Mouse (Mus musculus) embryo, embryonic 10.5 days (tissue): ENCODE measurements around the gene Klf11.
"Not testable (repeated sequence)": the region's sequence is repeated elsewhere in the genome, so short reads cannot be mapped to it uniquely, and the experiment has no call there.

Source experiments
- DNase-seq: peaks from one replicate; pipeline ENCODE4 v3.0.0-alpha.2; 2015; ENCODE audit warnings: low spot score

Gene Klf11

GRCm38 (mm10) chr12:24651063-24651557 is at the start of gene Klf11:
Gene Klf11 (plus strand): TSS chr12:24651274.
- DNase-seq = peak; percentile 96

- DNase-seq = peak; percentile 86
Measured at GRCm38 (mm10) chr12:24603266-24603665, 47.8 kb upstream of the Klf11 start.

GRCm38 (mm10) chr12:24606166-24606565 is 44.9 kb upstream of the Klf11 start:
- no peak for DNase-seq

GRCm38 (mm10) chr12:24612591-24612990 is 38.5 kb upstream of the Klf11 start:
- no peak for DNase-seq

GRCm38 (mm10) chr12:24614452-24615075 is 36.5 kb upstream of the Klf11 start:
- no peak for DNase-seq

GRCm38 (mm10) chr12:24615140-24615539 is 35.9 kb upstream of the Klf11 start:
- no peak for DNase-seq

- DNase-seq = no peak
Measured at GRCm38 (mm10) chr12:24619436-24619835, 31.6 kb upstream of the Klf11 start.

GRCm38 (mm10) chr12:24623486-24624251 is 27.4 kb upstream of the Klf11 start:
- peak; percentile 36 for DNase-seq

GRCm38 (mm10) chr12:24626401-24626800 is 24.7 kb upstream of the Klf11 start:
- DNase-seq = no peak

- no peak for DNase-seq
Measured at GRCm38 (mm10) chr12:24627215-24627614, 23.9 kb upstream of the Klf11 start.

- peak; percentile 22 for DNase-seq
Measured at GRCm38 (mm10) chr12:24630220-24630619, 20.9 kb upstream of the Klf11 start.

- no peak for DNase-seq
Measured at GRCm38 (mm10) chr12:24632404-24632803, 18.7 kb upstream of the Klf11 start.

- DNase-seq = no peak
Measured at GRCm38 (mm10) chr12:24633753-24634191, 17.3 kb upstream of the Klf11 start.

- no peak for DNase-seq
Measured at GRCm38 (mm10) chr12:24634212-24634611, 16.9 kb upstream of the Klf11 start.

- DNase-seq = no peak
Measured at GRCm38 (mm10) chr12:24634648-24635047, 16.4 kb upstream of the Klf11 start.

GRCm38 (mm10) chr12:24638787-24639186 is 12.3 kb upstream of the Klf11 start:
- not testable (repeated sequence) for DNase-seq

GRCm38 (mm10) chr12:24642370-24642802 is 8.7 kb upstream of the Klf11 start:
- no peak for DNase-seq

GRCm38 (mm10) chr12:24644125-24644571 is 6.9 kb upstream of the Klf11 start:
- no peak for DNase-seq

- DNase-seq = no peak
Measured at GRCm38 (mm10) chr12:24645901-24646300, 5.2 kb upstream of the Klf11 start.

GRCm38 (mm10) chr12:24648094-24648493 is 3.0 kb upstream of the Klf11 start:
- no peak for DNase-seq

- no peak for DNase-seq
Measured at GRCm38 (mm10) chr12:24650415-24651062, 535 bp upstream of the Klf11 start.

GRCm38 (mm10) chr12:24651642-24652342 is 718 bp downstream of the Klf11 start:
- peak; percentile 96 for DNase-seq
